In genomic region chr15:59184461-59184860, GRCm38 (mm10) we compare ENCODE assay signal across 17 mouse cellular contexts.
DNase-seq lines count a peak whose midpoint lies in the region; ATAC-seq and TF ChIP-seq lines count a peak whose summit lies in the region.
"Had no signal": no experiment of that assay in that cellular context is flagged by ENCODE, and none has a peak within 500 bp of the region (broad histone marks: within the 10 kb centered on the region; RNA-seq: fewer than 3 reads in every experiment).

No protein-coding gene starts in this region.

- peak; percentile 20 for DNase-seq in gastrocnemius, adult 18-20 months (ENCODE audit: low spot score)
- no peak for DNase-seq in gastrocnemius, adult 8-10 months (ENCODE audit: low spot score in 2 of 2)
- DNase-seq in lung, adult 18-20 months = peak; percentile 32 to 55
- DNase-seq in lung, adult 2 months = no peak
- peak; percentile 79 for DNase-seq in lung, postnatal 10 days
- no peak for DNase-seq in cerebellum, postnatal 25 days
- DNase-seq: cerebellum, postnatal 10 days; embryo, embryonic 11 days; liver, embryonic 13.5 days; thymus, adult 2 months had no signal

- WGBS in lung, adult 2 months = 62% methylated on average over 9 of the region's 9 CpGs

- TF ChIP-seq CTCF in lung, adult 2 months (IDR thresholded peaks at IDR 0.05; ENCODE audit: insufficient read depth, low read length) = no peak

- no peak overlapping the region for H3K4me3 ChIP-seq in lung, adult 2 months (replicated peaks; ENCODE audit: extremely low read depth, low read depth, low read length)
- H3K4me3 ChIP-seq: embryonic facial prominence, embryonic 15.5 days; forebrain, embryonic 12.5 days; kidney, embryonic 15.5 days; limb, embryonic 10.5 days; liver, embryonic 13.5 days; midbrain, embryonic 15.5 days; stomach, embryonic 15.5 days had no signal

- ATAC-seq in megakaryocyte-erythroid progenitor cell, adult 5-6 weeks (replicated peaks; ENCODE audit: low FRiP score, low TSS enrichment, poor library complexity, severe bottlenecking) = no peak
- ATAC-seq: midbrain, embryonic 15.5 days had no signal

- TF ChIP-seq POLR2A in lung, adult 2 months (IDR thresholded peaks at IDR 0.05; ENCODE audit: borderline replicate concordance, extremely low read depth, low read depth, low read length) = no peak

- H3K4me1 ChIP-seq in lung, adult 2 months (ENCODE audit: control insufficient read depth, insufficient read depth, low read length) = peaks cover 4% of the 10 kb centered on the region; the same call in 1 of the 2 replicates
- H3K4me1 ChIP-seq: kidney, embryonic 15.5 days; liver, embryonic 13.5 days; midbrain, embryonic 15.5 days; stomach, embryonic 15.5 days had no signal

Comparison
In these comparisons a context has a peak if more than half of its experiments do, and no peak if none do; other contexts are left out.
1. DNase-seq: peak in gastrocnemius, adult 18-20 months (single experiment), lung, adult 18-20 months (2 of 2) and lung, postnatal 10 days (single experiment); none in gastrocnemius, adult 8-10 months (0 of 2), lung, adult 2 months (single experiment) and cerebellum, postnatal 25 days (0 of 2).